Mouse (Mus musculus): ENCODE results near the gene Abraxas2. TPM values are rescaled to one million over a fixed set of nuclear protein-coding genes. Genes with fewer than 3 reads are reported as not detected.

The Abraxas2 gene
- total and polyA plus RNA-seq, 3 experiments: 30.1 to 31.1 TPM; not detected in 1

GRCm38 (mm10) chr7:132852173-132852844 is 6.7 kb upstream of the Abraxas2 start, which contains the start of gene Eef1akmt2 (continued):
- TF ChIP-seq BHLHE40 (IDR thresholded peaks at IDR 0.05; ENCODE audit: borderline replicate concordance, low read depth, low read length): no peak
- no peak for TF ChIP-seq USF2 (IDR thresholded peaks at IDR 0.05; ENCODE audit: borderline replicate concordance in 1 of 2, insufficient read depth in 1 of 2, low read depth in 1 of 2, low read length in 2 of 2)
- TF ChIP-seq ZMIZ1 (IDR thresholded peaks at IDR 0.05; ENCODE audit: low read depth, low read length): peak; percentile 89
- TF ChIP-seq MXI1 (IDR thresholded peaks at IDR 0.05; ENCODE audit: low read depth, low read length): no peak; the same call in 1 of the 2 replicates
- TF ChIP-seq E2F4 (IDR thresholded peaks at IDR 0.05; ENCODE audit: borderline replicate concordance, low read depth, low read length): no peak; the same call in 1 of the 2 replicates
- no peak for TF ChIP-seq MEF2A (IDR thresholded peaks at IDR 0.05; ENCODE audit: extremely low read depth, insufficient replicate concordance, low read depth, low read length, poor library complexity, severe bottlenecking)
- TF ChIP-seq MAX (IDR thresholded peaks at IDR 0.05; ENCODE audit: low read length): no peak; the same call in 1 of the 2 replicates
- TF ChIP-seq CHD2 (IDR thresholded peaks at IDR 0.05; ENCODE audit: low read length): no peak
- TF ChIP-seq MAZ (IDR thresholded peaks at IDR 0.05; ENCODE audit: low read depth, low read length): no peak
- TF ChIP-seq POLR2AphosphoS2 (IDR thresholded peaks at IDR 0.05; ENCODE audit: low read length): peak; percentile 73

- Histone ChIP-seq H3K9me3 (replicated peaks; ENCODE audit: insufficient read depth, low read length) (no peaks in the 10 kb centered on the region), H3K4me1 (ENCODE audit: control insufficient read depth in 1 of 2, insufficient read depth in 2 of 2, low read length in 2 of 2) (peaks cover 8% of the 10 kb centered on the region in 2 experiments), H3K36me3 (ENCODE audit: control insufficient read depth in 1 of 2, insufficient read depth in 2 of 2, low read length in 2 of 2) (peaks cover 3 to 18% of the 10 kb centered on the region in 2 experiments; a peak in 3 of 4 replicates), H3K79me2 (ENCODE audit: control insufficient read depth, insufficient read depth, low read length, poor library complexity) (peaks cover 3% of the 10 kb centered on the region), H3K27me3 (ENCODE audit: control insufficient read depth in 1 of 2, insufficient read depth in 2 of 2, low read length in 2 of 2) (no peaks in the 10 kb centered on the region), H3K9ac (ENCODE audit: control insufficient read depth, low read depth, low read length, poor library complexity, severe bottlenecking) (no peak overlapping the region; the same call in 1 of the 2 replicates), H3K27ac (ENCODE audit: control insufficient read depth, low read depth, low read length) (no peak overlapping the region), H3K4me3 (ENCODE audit: control insufficient read depth in 1 of 2, insufficient read depth in 1 of 2, low read depth in 2 of 2, low read length in 2 of 2) (no peak overlapping the region)
- no peak for TF ChIP-seq SIN3A (IDR thresholded peaks at IDR 0.05; ENCODE audit: low read length)
- TF ChIP-seq TCF12 (IDR thresholded peaks at IDR 0.05; ENCODE audit: low read depth, low read length): no peak
- TF ChIP-seq MXI1 (IDR thresholded peaks at IDR 0.05; ENCODE audit: low read depth, low read length): no peak
- no peak for TF ChIP-seq USF2 (IDR thresholded peaks at IDR 0.05; ENCODE audit: borderline replicate concordance in 1 of 2, insufficient read depth in 1 of 2, low read depth in 1 of 2, low read length in 2 of 2)
- no peak for TF ChIP-seq USF1 (IDR thresholded peaks at IDR 0.05; ENCODE audit: low read depth, low read length)
- no peak for TF ChIP-seq KAT2A (conservative IDR thresholded peaks at IDR 0.05; ENCODE audit: low read depth, low read length)
- no peak for TF ChIP-seq ETS1 (IDR thresholded peaks at IDR 0.05; ENCODE audit: low read depth, low read length)
- no peak for TF ChIP-seq CHD1 (IDR thresholded peaks at IDR 0.05; ENCODE audit: low read depth, low read length)
- no peak for TF ChIP-seq MAFK (IDR thresholded peaks at IDR 0.05; ENCODE audit: borderline replicate concordance, low read depth, low read length)
- TF ChIP-seq SMC3 (IDR thresholded peaks at IDR 0.05; ENCODE audit: low read depth, low read length): no peak
- TF ChIP-seq MAZ (IDR thresholded peaks at IDR 0.05; ENCODE audit: low read depth, low read length): no peak
- TF ChIP-seq MAX (IDR thresholded peaks at IDR 0.05; ENCODE audit: low read length): no peak
- no peak for TF ChIP-seq ELF1 (IDR thresholded peaks at IDR 0.05; ENCODE audit: low read depth, low read length)
- no peak for TF ChIP-seq CHD2 (IDR thresholded peaks at IDR 0.05; ENCODE audit: low read length)
- DNase-seq (ENCODE audit: low read depth, low spot score): no peak
Observed at GRCm38 (mm10) chr7:132853361-132853760, 5.7 kb upstream of the Abraxas2 start.
